Mouse (Mus musculus) hindbrain, embryonic 14.5 days (tissue): ENCODE data around the gene Dpm3. TPM values are rescaled to one million over a fixed set of nuclear protein-coding genes. Genes with fewer than 3 reads are reported as not detected.
A peak's percentile ranks its signal among the peaks of the same experiment; 100 is the strongest.
"Not testable (repeated sequence)": the region's sequence is repeated elsewhere in the genome, so short reads cannot be mapped to it uniquely, and the experiment has no call there.

Experiments used
- ATAC-seq: fragments of 200-750 bp; cut with Nextera tagmentation; 2 replicates; pipeline ENCODE4 v1.8.0; 2017; ENCODE audit warnings: moderate number of reproducible peaks, mild to moderate bottlenecking, moderate TSS enrichment, moderate library complexity; ENCODE audit not compliant: low FRiP score
- DNase-seq: peaks from one replicate; pipeline ENCODE4 v3.0.0-alpha.2; 2015; ENCODE audit warnings: low spot score
- H3K27ac ChIP-seq: fragments of 300-500 bp; sonication (generic); 2 replicates; pipeline ENCODE4 v1.5.1; 2014; ENCODE audit warnings: mild to moderate bottlenecking, moderate library complexity
- H3K27me3 ChIP-seq: fragments of 300-500 bp; sonication (generic); 2 replicates; pipeline ENCODE4 v1.6.1; 2014; ENCODE audit warnings: mild to moderate bottlenecking, low read length, mixed read lengths; ENCODE audit not compliant: control insufficient read depth, insufficient read depth
- H3K36me3 ChIP-seq: fragments of 300-500 bp; sonication (generic); replicated peaks from 2 replicates; pipeline ENCODE4 v1.6.1; 2014; ENCODE audit not compliant: control insufficient read depth, insufficient read depth
- H3K4me1 ChIP-seq: fragments of 300-500 bp; sonication (generic); replicated peaks from 2 replicates; pipeline ENCODE4 v1.6.1; 2014; ENCODE audit warnings: antibody characterized with exemption, low read length, mixed read lengths; ENCODE audit not compliant: control insufficient read depth, insufficient read depth
- H3K4me2 ChIP-seq: fragments of 300-500 bp; sonication (generic); replicated peaks from 2 replicates; pipeline ENCODE4 v1.6.1; 2014; ENCODE audit warnings: mild to moderate bottlenecking, moderate library complexity
- H3K4me3 ChIP-seq: fragments of 300-500 bp; sonication (generic); replicated peaks from 2 replicates; pipeline ENCODE4 v1.5.1; 2014; ENCODE audit warnings: mild to moderate bottlenecking, low read length
- H3K9ac ChIP-seq: fragments of 300-500 bp; sonication (generic); 2 replicates; pipeline ENCODE4 v1.6.1; 2014
- H3K9me3 ChIP-seq: fragments of 300-500 bp; sonication (generic); 2 replicates; pipeline ENCODE4 v1.6.1; 2016; ENCODE audit warnings: low read length; ENCODE audit not compliant: control insufficient read depth
- WGBS: fragments of 180-500 bp; shearing (Covaris S2); extraction: QIAGEN DNeasy Blood & Tissue Kit; methylation state at CpG from one replicate; pipeline ENCODE4 v1.1.7; 2014; 5-methylcytosine and 5-hydroxymethylcytosine counted together
- polyA plus RNA-seq: library from polyadenylated mRNA; unstranded; fragments of >200 nt; fragmentation: Nextera tagmentation; extraction: Ambion mirVana; gene quantifications from 2 replicates; pipeline ENCODE4 v1.2.1, GENCODE M21; 2014

The Dpm3 gene
- polyA plus RNA-seq: 80.7 and 94.4 TPM in 2 replicates

GRCm38 (mm10) chr3:89259076-89259475 lies at the start of gene Dpm3:
Gene Dpm3, plus strand, starts transcription at chr3:89259358.
- H3K27ac ChIP-seq: no peak within 1 kb of the TSS
- WGBS: 54% methylated on average over 7 of the region's 7 CpGs

GRCm38 (mm10) chr3:89209731-89210130 lies 49.4 kb upstream of the Dpm3 start:
- Histone ChIP-seq H3K9ac (no peak overlapping the region), H3K9me3 (no peaks in the 10 kb centered on the region), H3K27me3 (no peaks in the 10 kb centered on the region), H3K4me2 (no peak overlapping the region), H3K36me3 (peaks cover 63% of the 10 kb centered on the region), H3K4me3 (no peak overlapping the region), H3K4me1 (peaks cover 11% of the 10 kb centered on the region), H3K27ac (no peak overlapping the region)
- WGBS: 87% methylated on average over 7 of the region's 7 CpGs
- DNase-seq: no peak
- no peak for ATAC-seq

More at GRCm38 (mm10) chr3:89259076-89259475, at the start of gene Dpm3:
- no peak for DNase-seq
- no peak for ATAC-seq
- H3K36me3 ChIP-seq: no peaks in the 10 kb centered on the region
- no peak within 1 kb of the TSS for H3K4me2 ChIP-seq
- no peak within 1 kb of the TSS for H3K9ac ChIP-seq
- H3K4me3 ChIP-seq: no peak within 1 kb of the TSS
- no peaks in the 10 kb centered on the region for H3K9me3 ChIP-seq
- no peaks in the 10 kb centered on the region for H3K4me1 ChIP-seq
- no peaks in the 10 kb centered on the region for H3K27me3 ChIP-seq

GRCm38 (mm10) chr3:89210162-89210561 lies 49.0 kb upstream of the Dpm3 start:
- H3K9ac ChIP-seq: no peak overlapping the region
- DNase-seq (no peak), ATAC-seq (no peak)
- peaks cover 12% of the 10 kb centered on the region for H3K4me1 ChIP-seq
- 89% methylated on average over 13 of the region's 13 CpGs for WGBS
- no peak overlapping the region for H3K27ac ChIP-seq
- peaks cover 59% of the 10 kb centered on the region for H3K36me3 ChIP-seq
- no peak overlapping the region for H3K4me3 ChIP-seq
- H3K4me2 ChIP-seq: no peak overlapping the region
- H3K9me3 ChIP-seq: no peaks in the 10 kb centered on the region
- no peaks in the 10 kb centered on the region for H3K27me3 ChIP-seq

GRCm38 (mm10) chr3:89210731-89211130 lies 48.4 kb upstream of the Dpm3 start:
- no peak overlapping the region for H3K4me3 ChIP-seq
- 81% methylated on average over 7 of the region's 7 CpGs for WGBS

GRCm38 (mm10) chr3:89213803-89214530 lies 45.2 kb upstream of the Dpm3 start:
- no peaks in the 10 kb centered on the region for H3K9me3 ChIP-seq
- H3K36me3 ChIP-seq: peaks cover 22% of the 10 kb centered on the region
- H3K4me3 ChIP-seq: peak overlapping the region; percentile 79
- H3K9ac ChIP-seq: peak overlapping the region; percentile 82
- under 1% methylated on average over 63 of the region's 69 CpGs for WGBS
- DNase-seq (peak; percentile 94), ATAC-seq (peak; percentile 86)
- H3K27me3 ChIP-seq: no peaks in the 10 kb centered on the region
- H3K27ac ChIP-seq: peak overlapping the region; percentile 99
- H3K4me2 ChIP-seq: peak overlapping the region; percentile 87
- peaks cover 19% of the 10 kb centered on the region for H3K4me1 ChIP-seq

More at GRCm38 (mm10) chr3:89210731-89211130, 48.4 kb upstream of the Dpm3 start:
- DNase-seq (no peak), ATAC-seq (no peak)
- Histone ChIP-seq H3K4me2 (no peak overlapping the region), H3K27ac (no peak overlapping the region), H3K9me3 (no peaks in the 10 kb centered on the region), H3K27me3 (no peaks in the 10 kb centered on the region), H3K4me1 (peaks cover 18% of the 10 kb centered on the region), H3K36me3 (peaks cover 54% of the 10 kb centered on the region), H3K9ac (no peak overlapping the region)

GRCm38 (mm10) chr3:89214681-89215411 lies 44.3 kb upstream of the Dpm3 start, which contains the start of gene Thbs3:
Gene Thbs3, plus strand, starts transcription at chr3:89215180.
- DNase-seq (peak; percentile 43), ATAC-seq (no peak)
- Histone ChIP-seq H3K9ac (peak within 1 kb of the TSS; percentile 82), H3K27me3 (no peaks in the 10 kb centered on the region), H3K36me3 (peaks cover 13% of the 10 kb centered on the region; the same call in 1 of the 2 replicates), H3K4me1 (peaks cover 19% of the 10 kb centered on the region), H3K4me3 (peak within 1 kb of the TSS; percentile 79), H3K9me3 (no peaks in the 10 kb centered on the region), H3K4me2 (peak within 1 kb of the TSS; percentile 87), H3K27ac (peak within 1 kb of the TSS; percentile 99)
- WGBS: under 1% methylated on average over 15 of the region's 19 CpGs

GRCm38 (mm10) chr3:89215853-89216252 lies 43.3 kb upstream of the Dpm3 start:
- H3K9ac ChIP-seq: peak overlapping the region; percentile 82
- H3K36me3 ChIP-seq: 0 out of 2 replicates have a peak, but pooled peaks cover 3% of the 10 kb centered on the region
- peak overlapping the region; percentile 87 for H3K4me2 ChIP-seq
- H3K4me3 ChIP-seq: peak overlapping the region; percentile 79
- under 1% methylated on average over 6 of the region's 6 CpGs for WGBS
- no peaks in the 10 kb centered on the region for H3K27me3 ChIP-seq
- ATAC-seq (peak; percentile 40), DNase-seq (peak; percentile 94)
- peak overlapping the region; percentile 99 for H3K27ac ChIP-seq
- peaks cover 19% of the 10 kb centered on the region for H3K4me1 ChIP-seq
- no peaks in the 10 kb centered on the region for H3K9me3 ChIP-seq

GRCm38 (mm10) chr3:89216407-89216806 lies 42.8 kb upstream of the Dpm3 start:
- H3K9ac ChIP-seq, H3K4me3 ChIP-seq, DNase-seq, H3K27me3 ChIP-seq, H3K27ac ChIP-seq, ATAC-seq, H3K36me3 ChIP-seq, H3K9me3 ChIP-seq: not testable (repeated sequence)
- peak overlapping the region; percentile 87 for H3K4me2 ChIP-seq
- H3K4me1 ChIP-seq: peaks cover 19% of the 10 kb centered on the region
- WGBS: 68% methylated on average over 7 of the region's 7 CpGs

- H3K27ac ChIP-seq: no peak overlapping the region
- ATAC-seq (no peak), DNase-seq (no peak)
- WGBS: 86% methylated on average over 1 of the region's 1 CpGs
- no peak overlapping the region for H3K4me2 ChIP-seq
- peaks cover 9% of the 10 kb centered on the region for H3K4me1 ChIP-seq
- H3K27me3 ChIP-seq: no peaks in the 10 kb centered on the region
- no peak overlapping the region for H3K4me3 ChIP-seq
- no peak overlapping the region for H3K9ac ChIP-seq
- H3K36me3 ChIP-seq: no peaks in the 10 kb centered on the region; the same call in 1 of the 2 replicates
- no peaks in the 10 kb centered on the region for H3K9me3 ChIP-seq
Measured at GRCm38 (mm10) chr3:89218271-89218670, 40.9 kb upstream of the Dpm3 start.
